Mouse (Mus musculus) E14TG2a.4 (cell line): ENCODE data around the gene Me3.

Experiments
- H3K27me3 ChIP-seq: 2 replicates; pipeline ENCODE4 v1.6.1; 2014; ENCODE audit warnings: low read length, control low read depth; ENCODE audit not compliant: insufficient read depth
- H3K36me3 ChIP-seq: 2 replicates; pipeline ENCODE4 v1.6.1; 2014; ENCODE audit warnings: low read length, control low read depth; ENCODE audit not compliant: insufficient read depth
- H3K4me1 ChIP-seq: replicated peaks from 2 replicates; pipeline ENCODE4 v1.6.1; 2014; ENCODE audit warnings: low read depth, low read length, control low read depth
- H3K4me3 ChIP-seq: replicated peaks from 2 replicates; pipeline ENCODE4 v1.5.1; 2014; ENCODE audit warnings: mild to moderate bottlenecking, low read length
- H3K9me3 ChIP-seq: 2 replicates; pipeline ENCODE4 v1.6.1; 2014; ENCODE audit warnings: low read length, control low read depth
- CTCF ChIP-seq: conservative IDR thresholded peaks from 2 replicates; pipeline ENCODE4 v1.5.1; 2014; ENCODE audit warnings: low read length
- NANOG ChIP-seq: IDR thresholded peaks from 2 replicates; pipeline ENCODE4 v1.6.1; 2014; ENCODE audit warnings: borderline replicate concordance, low read length, mixed read lengths
- POU5F1 ChIP-seq: IDR thresholded peaks from 2 replicates; pipeline ENCODE4 v1.6.1; 2014; ENCODE audit warnings: low read length, borderline replicate concordance

The Me3 gene

GRCm38 (mm10) chr7:89623331-89623730, 8.9 kb upstream of the Me3 start:
- H3K4me1 ChIP-seq: no peaks in the 10 kb centered on the region
- no peaks in the 10 kb centered on the region for H3K36me3 ChIP-seq
- no peaks in the 10 kb centered on the region for H3K27me3 ChIP-seq
- no peaks in the 10 kb centered on the region for H3K9me3 ChIP-seq
- no peak overlapping the region for H3K4me3 ChIP-seq
- TF ChIP-seq CTCF (no peak), NANOG (no peak), POU5F1 (no peak)

GRCm38 (mm10) chr7:89627393-89627792, 4.8 kb upstream of the Me3 start:
- no peaks in the 10 kb centered on the region for H3K9me3 ChIP-seq
- H3K27me3 ChIP-seq: peaks cover 12% of the 10 kb centered on the region
- H3K4me1 ChIP-seq: peaks cover 3% of the 10 kb centered on the region; the same call in 1 of the 2 replicates
- H3K36me3 ChIP-seq: no peaks in the 10 kb centered on the region
- TF ChIP-seq POU5F1 (no peak), CTCF (no peak), NANOG (no peak)
- no peak overlapping the region for H3K4me3 ChIP-seq

GRCm38 (mm10) chr7:89628006-89628405, 4.2 kb upstream of the Me3 start:
- H3K27me3 ChIP-seq: peaks cover 18% of the 10 kb centered on the region
- H3K9me3 ChIP-seq: no peaks in the 10 kb centered on the region
- TF ChIP-seq POU5F1 (no peak), NANOG (no peak), CTCF (no peak)
- H3K4me1 ChIP-seq: peaks cover 6% of the 10 kb centered on the region; the same call in 1 of the 2 replicates
- H3K4me3 ChIP-seq: no peak overlapping the region
- H3K36me3 ChIP-seq: no peaks in the 10 kb centered on the region

GRCm38 (mm10) chr7:89629006-89629405, 3.2 kb upstream of the Me3 start:
- H3K27me3 ChIP-seq: peaks cover 26% of the 10 kb centered on the region

GRCm38 (mm10) chr7:89629914-89630313, 2.3 kb upstream of the Me3 start:
- H3K36me3 ChIP-seq: no peaks in the 10 kb centered on the region

More at GRCm38 (mm10) chr7:89629006-89629405, 3.2 kb upstream of the Me3 start:
- H3K9me3 ChIP-seq: no peaks in the 10 kb centered on the region
- TF ChIP-seq CTCF (no peak), POU5F1 (no peak), NANOG (no peak)
- peaks cover 6% of the 10 kb centered on the region; the same call in 1 of the 2 replicates for H3K4me1 ChIP-seq
- no peaks in the 10 kb centered on the region for H3K36me3 ChIP-seq
- H3K4me3 ChIP-seq: no peak overlapping the region

GRCm38 (mm10) chr7:89630796-89631195, 1.4 kb upstream of the Me3 start:
- Histone ChIP-seq H3K36me3 (no peaks in the 10 kb centered on the region), H3K4me1 (peaks cover 6% of the 10 kb centered on the region; the same call in 1 of the 2 replicates), H3K9me3 (no peaks in the 10 kb centered on the region), H3K27me3 (peaks cover 36% of the 10 kb centered on the region), H3K4me3 (no peak overlapping the region)
- TF ChIP-seq CTCF: no peak
- no peak for TF ChIP-seq NANOG
- TF ChIP-seq POU5F1: no peak

More at GRCm38 (mm10) chr7:89629914-89630313, 2.3 kb upstream of the Me3 start:
- Histone ChIP-seq H3K9me3 (no peaks in the 10 kb centered on the region), H3K27me3 (peaks cover 32% of the 10 kb centered on the region), H3K4me1 (peaks cover 6% of the 10 kb centered on the region; the same call in 1 of the 2 replicates), H3K4me3 (no peak overlapping the region)
- TF ChIP-seq POU5F1: no peak
- no peak for TF ChIP-seq CTCF
- no peak for TF ChIP-seq NANOG

- H3K36me3 ChIP-seq: no peaks in the 10 kb centered on the region
- peaks cover 12% of the 10 kb centered on the region for H3K9me3 ChIP-seq
- H3K27me3 ChIP-seq: no peaks in the 10 kb centered on the region
- no peak overlapping the region for H3K4me3 ChIP-seq
- TF ChIP-seq POU5F1: no peak
- TF ChIP-seq CTCF: no peak
- TF ChIP-seq NANOG: no peak
- H3K4me1 ChIP-seq: no peaks in the 10 kb centered on the region
These were observed 8.3 kb downstream of the Me3 start for GRCm38 (mm10) chr7:89640533-89640932.

GRCm38 (mm10) chr7:89640944-89641661, 8.9 kb downstream of the Me3 start:
- peaks cover 12% of the 10 kb centered on the region for H3K9me3 ChIP-seq
- H3K4me1 ChIP-seq: no peaks in the 10 kb centered on the region
- H3K27me3 ChIP-seq: no peaks in the 10 kb centered on the region
- H3K4me3 ChIP-seq: no peak overlapping the region
- TF ChIP-seq CTCF: no peak
- TF ChIP-seq POU5F1: no peak
- TF ChIP-seq NANOG: no peak
- H3K36me3 ChIP-seq: no peaks in the 10 kb centered on the region

GRCm38 (mm10) chr7:89645015-89645414, 12.8 kb downstream of the Me3 start:
- no peaks in the 10 kb centered on the region for H3K4me1 ChIP-seq
- no peaks in the 10 kb centered on the region for H3K27me3 ChIP-seq
- TF ChIP-seq POU5F1 (no peak), CTCF (no peak), NANOG (no peak)
- H3K36me3 ChIP-seq: no peaks in the 10 kb centered on the region
- no peak overlapping the region for H3K4me3 ChIP-seq
- peaks cover 30% of the 10 kb centered on the region for H3K9me3 ChIP-seq
